Mouse (Mus musculus) mouse trophoblast stem cell (cell line): ENCODE results near the gene Adamts5.

ENCODE experiments used
- in situ Hi-C, 2 experiments: fragments of 300-500 bp; cut with MseI, MboI; formaldehyde crosslinking; loops; 2 replicates in 1 of 2; 3 replicates in 1 of 2; pipeline ENCODE4 v1.15.1; 2025

The Adamts5 gene

GRCm38 (mm10) chr16:85822330-85822916, 79.2 kb downstream of the Adamts5 start:
- in situ Hi-C loops: loop anchor here (25.0 kb wide), 2 partner anchors 815 to 1065 kb away; no protein-coding TSS in a partner anchor

DNA sequence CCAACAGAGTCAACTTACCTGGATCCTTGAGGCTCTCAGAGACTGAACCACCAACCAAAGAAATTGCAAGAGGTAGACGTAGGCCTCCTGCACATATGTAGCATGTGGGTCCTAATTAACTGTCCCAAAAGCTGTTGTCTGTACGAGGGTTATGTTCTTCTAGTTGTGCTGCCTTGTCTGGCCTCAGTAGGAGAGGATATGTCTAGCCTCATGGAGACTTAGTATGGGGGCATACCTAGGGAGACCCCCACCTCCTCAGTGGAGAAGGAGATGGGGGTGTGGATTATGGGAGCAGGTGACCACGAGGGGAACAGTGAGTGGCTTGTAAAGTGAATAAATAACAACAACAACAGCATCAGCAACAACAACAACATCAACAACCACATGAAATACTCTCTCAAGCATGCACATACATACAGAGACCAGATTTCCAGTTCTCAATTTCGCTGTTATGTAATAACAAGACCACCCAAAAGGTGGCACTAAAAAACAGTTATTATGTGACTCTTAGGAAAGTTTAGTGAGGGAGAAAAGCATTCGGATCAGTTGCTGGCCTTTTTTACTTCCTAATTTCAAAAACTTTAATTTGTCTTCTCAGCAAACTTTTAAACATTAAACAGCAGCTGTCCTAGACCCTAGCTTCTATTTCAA, 81.7 kb downstream of the Adamts5 start:
- in situ Hi-C loops: loop anchor here (10.0 to 25.0 kb wide), 3 partner anchors 815 to 1067 kb away; no protein-coding TSS in a partner anchor

DNA sequence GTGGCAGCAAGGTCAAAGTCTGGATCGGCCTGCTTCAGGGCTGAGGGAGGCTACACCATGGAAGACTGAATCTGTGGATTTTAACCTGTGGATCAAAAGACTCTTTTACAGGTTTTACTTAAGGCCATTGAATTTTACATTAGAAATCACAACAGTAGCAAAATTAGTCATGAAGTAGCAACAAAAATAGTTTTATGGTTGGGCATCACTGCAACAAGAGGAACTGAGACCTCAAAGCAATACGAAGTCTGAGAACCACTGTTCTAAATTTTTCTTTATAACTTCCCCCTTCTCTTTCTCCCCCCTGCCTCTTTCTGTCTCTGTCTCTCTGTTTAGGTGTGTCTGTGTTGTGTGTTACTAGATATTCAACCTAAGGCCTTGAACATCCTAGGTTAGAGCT, 87.5 kb downstream of the Adamts5 start:
- in situ Hi-C loops: loop anchor here (10.0 to 25.0 kb wide), 3 partner anchors 821 to 1073 kb away; no protein-coding TSS in a partner anchor

DNA sequence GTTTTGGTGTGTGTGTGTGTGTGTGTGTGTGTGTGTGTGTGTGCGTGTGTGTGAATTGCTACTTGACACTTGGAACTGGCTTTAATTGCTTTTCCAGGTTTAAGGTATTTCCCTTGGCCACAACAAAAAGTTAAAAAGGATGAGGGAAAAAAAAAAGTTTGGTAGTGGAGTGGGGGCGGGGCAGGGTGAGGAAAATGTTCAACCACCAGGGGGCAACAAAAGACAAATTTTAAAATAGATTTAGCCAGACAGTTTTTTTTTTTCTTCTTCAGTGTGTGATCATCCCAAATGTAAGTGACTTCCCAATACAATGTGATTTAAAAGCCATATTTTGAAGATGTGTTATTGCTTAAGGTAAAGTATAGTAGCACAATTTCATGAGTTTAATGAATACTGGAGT, 94.0 kb downstream of the Adamts5 start:
- in situ Hi-C loops: loop anchor here (5.0 to 25.0 kb wide), 6 partner anchors 497 to 1437 kb away; no protein-coding TSS in a partner anchor

DNA sequence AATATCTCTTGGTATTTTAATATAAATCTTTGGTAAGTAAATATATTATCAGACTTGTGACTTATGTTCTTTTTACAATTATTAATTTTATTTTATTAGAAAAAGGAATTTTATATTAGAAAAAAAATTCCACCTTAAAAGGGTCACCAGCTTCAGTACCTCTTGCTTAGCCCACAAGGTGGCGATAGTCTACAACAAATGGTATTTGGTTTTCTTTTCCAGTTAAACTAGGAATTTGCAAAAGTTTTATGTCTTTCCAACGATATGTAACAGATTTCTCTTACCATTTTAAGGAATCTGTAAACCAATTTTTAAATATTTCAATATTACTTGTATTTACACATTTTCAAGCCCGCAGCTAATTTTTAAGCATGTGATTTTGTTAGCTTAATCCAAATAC, 94.6 kb downstream of the Adamts5 start:
- in situ Hi-C loops: loop anchor here (5.0 to 25.0 kb wide), 6 partner anchors 498 to 1438 kb away; no protein-coding TSS in a partner anchor
